ENCODE assay signal across 13 mouse cellular contexts in genomic region chr6:3539470-3539869, GRCm38 (mm10). TPM values are rescaled to one million over a fixed set of nuclear protein-coding genes. Genes with fewer than 3 reads are reported as not detected.
"Had no signal": no experiment of that assay in that cellular context is flagged by ENCODE, and none has a peak within 500 bp of the region (broad histone marks: within the 10 kb centered on the region; RNA-seq: fewer than 3 reads in every experiment).

No protein-coding gene starts in this region.

- H3K27ac ChIP-seq: kidney, postnatal 0 days; layer of hippocampus, adult 2 months; liver, embryonic 15.5 days; midbrain, embryonic 13.5 days; neural tube, embryonic 13.5 days had no signal

- DNase-seq: kidney, postnatal 4 days; lung, adult 2 months; lung, postnatal 36 days; right cerebral cortex, adult 18-20 months; right cerebral cortex, postnatal 25 days; thymus, postnatal 36 days had no signal

- H3K9me3 ChIP-seq: liver, embryonic 15.5 days; midbrain, embryonic 13.5 days; neural tube, embryonic 13.5 days had no signal

- H3K4me2 ChIP-seq: liver, embryonic 11.5 days; liver, embryonic 15.5 days; midbrain, embryonic 13.5 days; neural tube, embryonic 13.5 days had no signal

- H3K4me1 ChIP-seq: midbrain, embryonic 13.5 days; neural tube, embryonic 13.5 days had no signal

- ATAC-seq: lung, postnatal 0 days; midbrain, embryonic 13.5 days had no signal

- H3K4me3 ChIP-seq: layer of hippocampus, adult 2 months; liver, embryonic 15.5 days; midbrain, embryonic 13.5 days; neural tube, embryonic 13.5 days had no signal

- H3K27me3 ChIP-seq: liver, embryonic 15.5 days; midbrain, embryonic 13.5 days; neural tube, embryonic 13.5 days had no signal

- H3K9ac ChIP-seq: liver, embryonic 15.5 days; midbrain, embryonic 13.5 days; neural tube, embryonic 13.5 days had no signal

RNA-seq across cellular contexts. Expression of gene Hepacam2, which starts 41.4 kb away (rescaled TPM):
- polyA plus RNA-seq: liver, embryonic 15.5 days had no signal
